Comparison of ENCODE assay signal across 32 mouse cellular contexts in the genomic region with DNA sequence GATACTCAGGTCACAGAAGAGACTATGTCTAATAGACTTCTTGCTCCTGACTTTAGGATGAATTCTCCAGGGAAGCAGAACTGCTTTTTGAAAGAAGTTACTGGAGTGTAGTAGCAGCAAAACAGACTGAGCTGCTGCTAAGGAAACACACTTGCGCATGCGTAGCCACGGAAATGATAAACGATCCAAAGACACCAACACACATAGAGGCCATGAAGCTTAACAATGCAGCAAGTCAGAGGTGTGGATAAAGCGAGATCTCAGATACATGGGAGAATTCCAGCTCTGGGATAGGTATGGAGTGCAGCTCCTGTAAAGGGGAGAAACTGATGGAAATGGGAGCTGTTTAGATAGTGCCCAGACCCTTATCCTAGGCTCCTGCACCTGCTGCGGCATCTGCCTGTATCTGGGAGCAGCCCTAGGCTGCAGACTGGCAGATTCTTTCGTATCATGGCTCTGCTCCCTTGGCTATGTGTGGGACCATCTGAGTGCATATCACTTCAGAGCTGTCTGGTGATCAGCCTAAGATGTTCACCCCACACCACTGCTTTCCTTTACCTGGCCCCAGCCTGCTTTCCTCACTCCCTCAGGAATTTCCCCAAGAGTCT. TPM values are rescaled to one million over a fixed set of nuclear protein-coding genes. Genes with fewer than 3 reads are reported as not detected.
A peak's percentile ranks its signal among the peaks of the same experiment; 100 is the strongest.
DNase-seq lines count a peak whose midpoint lies in the region; ATAC-seq and TF ChIP-seq lines count a peak whose summit lies in the region.
"Had no signal": no experiment of that assay in that cellular context is flagged by ENCODE, and none has a peak within 500 bp of the region (broad histone marks: within the 10 kb centered on the region; RNA-seq: fewer than 3 reads in every experiment).

No protein-coding gene starts in this region.

- H3K36me3 ChIP-seq in forebrain, embryonic 16.5 days (ENCODE audit: control insufficient read depth, insufficient read depth): no peaks in the 10 kb centered on the region
- H3K36me3 ChIP-seq in forebrain, embryonic 13.5 days (ENCODE audit: poor library complexity, severe bottlenecking): no peaks in the 10 kb centered on the region
- no peaks in the 10 kb centered on the region for H3K36me3 ChIP-seq in hindbrain, postnatal 0 days (ENCODE audit: insufficient read depth, low read length)
- H3K36me3 ChIP-seq in hindbrain, embryonic 11.5 days (ENCODE audit: control insufficient read depth, insufficient read depth, low read length): no peaks in the 10 kb centered on the region
- H3K36me3 ChIP-seq: embryonic facial prominence, embryonic 13.5 days; forebrain, embryonic 12.5 days; intestine, embryonic 15.5 days; neural tube, embryonic 15.5 days; stomach, embryonic 15.5 days had no signal

- peaks cover 4% of the 10 kb centered on the region; the same call in 1 of the 2 replicates for H3K9me3 ChIP-seq in forebrain, embryonic 16.5 days (ENCODE audit: control insufficient read depth, low read length)
- no peaks in the 10 kb centered on the region; the same call in 1 of the 2 replicates for H3K9me3 ChIP-seq in forebrain, embryonic 13.5 days (replicated peaks)
- H3K9me3 ChIP-seq in hindbrain, postnatal 0 days (ENCODE audit: low read length): no peaks in the 10 kb centered on the region
- H3K9me3 ChIP-seq in hindbrain, embryonic 11.5 days (ENCODE audit: control insufficient read depth, low read length): no peaks in the 10 kb centered on the region
- H3K9me3 ChIP-seq: embryonic facial prominence, embryonic 13.5 days; forebrain, embryonic 12.5 days; G1E; intestine, embryonic 15.5 days; neural tube, embryonic 15.5 days; stomach, embryonic 15.5 days had no signal

- ATAC-seq in forebrain, embryonic 16.5 days: peak; percentile 49; the same call in 1 of the 2 replicates
- no peak for ATAC-seq in forebrain, embryonic 13.5 days
- 0 out of 2 replicates have a peak, but pooled peaks have one; percentile 29 for ATAC-seq in hindbrain, postnatal 0 days
- ATAC-seq in hindbrain, embryonic 11.5 days (ENCODE audit: low FRiP score): no peak
- ATAC-seq: intestine, embryonic 15.5 days; Patski had no signal

- DNase-seq in hindbrain, postnatal 0 days (ENCODE audit: low spot score): peak; percentile 14
- no peak for DNase-seq in hindbrain, embryonic 11.5 days (ENCODE audit: low spot score)
- DNase-seq in right cerebral cortex, postnatal 10 days (ENCODE audit: low spot score in 2 of 2): peak; percentile 41 to 53
- no peak for DNase-seq in right cerebral cortex, postnatal 25 days
- DNase-seq in cerebellum, adult 11-12 months: no peak
- DNase-seq in heart, postnatal 14 days: no peak
- DNase-seq: adrenal gland, postnatal 10 days; cerebellum, adult 11 months; cerebellum, adult 9-11 months; embryo, embryonic 11 days; gastrocnemius, postnatal 10 days; kidney, adult 2 months; kidney, postnatal 4 days; liver; lung, adult 2 months; lung, postnatal 10 days; midbrain, embryonic 14.5 days; retina, postnatal 1 day; thymus, postnatal 14 days had no signal

- no peaks in the 10 kb centered on the region for H3K4me1 ChIP-seq in forebrain, embryonic 16.5 days (replicated peaks; ENCODE audit: control insufficient read depth, insufficient read depth, low read length)
- no peaks in the 10 kb centered on the region for H3K4me1 ChIP-seq in forebrain, embryonic 13.5 days
- H3K4me1 ChIP-seq in hindbrain, postnatal 0 days (ENCODE audit: insufficient read depth, low read length): no peaks in the 10 kb centered on the region; the same call in 1 of the 2 replicates
- H3K4me1 ChIP-seq in hindbrain, embryonic 11.5 days (replicated peaks; ENCODE audit: control insufficient read depth, insufficient read depth, low read length): no peaks in the 10 kb centered on the region
- H3K4me1 ChIP-seq: embryonic facial prominence, embryonic 13.5 days; forebrain, embryonic 12.5 days; intestine, embryonic 15.5 days; neural tube, embryonic 15.5 days; stomach, embryonic 15.5 days had no signal

- 89% methylated on average over 7 of the region's 7 CpGs for WGBS in forebrain, embryonic 16.5 days
- 90% methylated on average over 7 of the region's 7 CpGs for WGBS in forebrain, embryonic 13.5 days
- 69% methylated on average over 7 of the region's 7 CpGs for WGBS in hindbrain, postnatal 0 days
- 76% methylated on average over 7 of the region's 7 CpGs for WGBS in hindbrain, embryonic 11.5 days

- H3K27me3 ChIP-seq in forebrain, embryonic 16.5 days (replicated peaks; ENCODE audit: control insufficient read depth, insufficient read depth, low read length): no peaks in the 10 kb centered on the region
- no peaks in the 10 kb centered on the region for H3K27me3 ChIP-seq in forebrain, embryonic 13.5 days
- H3K27me3 ChIP-seq in hindbrain, postnatal 0 days (ENCODE audit: insufficient read depth, low read length): no peaks in the 10 kb centered on the region
- H3K27me3 ChIP-seq in hindbrain, embryonic 11.5 days (ENCODE audit: control insufficient read depth, insufficient read depth, low read length): no peaks in the 10 kb centered on the region
- H3K27me3 ChIP-seq: embryonic facial prominence, embryonic 13.5 days; forebrain, embryonic 12.5 days; intestine, embryonic 15.5 days; neural tube, embryonic 15.5 days; Patski; stomach, embryonic 15.5 days had no signal

- TF ChIP-seq CTCF in hindbrain, postnatal 0 days (IDR thresholded peaks at IDR 0.05; ENCODE audit: low read depth): no peak

- H3K27ac ChIP-seq in forebrain, embryonic 16.5 days (ENCODE audit: low read length): no peak overlapping the region
- H3K27ac ChIP-seq in forebrain, embryonic 13.5 days: no peak overlapping the region
- no peak overlapping the region for H3K27ac ChIP-seq in hindbrain, postnatal 0 days
- no peak overlapping the region for H3K27ac ChIP-seq in hindbrain, embryonic 11.5 days (ENCODE audit: low read depth, low read length)
- H3K27ac ChIP-seq: embryonic facial prominence, embryonic 13.5 days; forebrain, embryonic 12.5 days; hindbrain, embryonic 14.5 days; intestine, embryonic 15.5 days; kidney, postnatal 0 days; liver, embryonic 14.5 days; macrophage; neural tube, embryonic 15.5 days; stomach, embryonic 15.5 days had no signal

- H3K9ac ChIP-seq in forebrain, embryonic 16.5 days (replicated peaks; ENCODE audit: low read depth, low read length): no peak overlapping the region; the same call in 1 of the 2 replicates
- H3K9ac ChIP-seq in forebrain, embryonic 13.5 days: no peak overlapping the region
- H3K9ac ChIP-seq in hindbrain, postnatal 0 days (replicated peaks; ENCODE audit: low read length): no peak overlapping the region
- no peak overlapping the region for H3K9ac ChIP-seq in hindbrain, embryonic 11.5 days (ENCODE audit: low read depth, low read length)
- H3K9ac ChIP-seq: embryonic facial prominence, embryonic 13.5 days; forebrain, embryonic 12.5 days; hindbrain, embryonic 14.5 days; intestine, embryonic 15.5 days; liver, embryonic 14.5 days; neural tube, embryonic 15.5 days; stomach, embryonic 15.5 days had no signal

- H3K4me2 ChIP-seq in forebrain, embryonic 16.5 days (ENCODE audit: low read length): no peak overlapping the region
- no peak overlapping the region for H3K4me2 ChIP-seq in forebrain, embryonic 13.5 days
- no peak overlapping the region for H3K4me2 ChIP-seq in hindbrain, postnatal 0 days (ENCODE audit: low read depth, low read length)
- H3K4me2 ChIP-seq in hindbrain, embryonic 11.5 days (replicated peaks; ENCODE audit: low read depth, low read length): no peak overlapping the region
- H3K4me2 ChIP-seq: embryonic facial prominence, embryonic 13.5 days; forebrain, embryonic 12.5 days; hindbrain, embryonic 14.5 days; intestine, embryonic 15.5 days; neural tube, embryonic 15.5 days; stomach, embryonic 15.5 days had no signal

- intact Hi-C loops in heart, postnatal 14 days (cut with DNase I): no loop called here

- H3K4me3 ChIP-seq in forebrain, embryonic 16.5 days (replicated peaks; ENCODE audit: low read length): no peak overlapping the region
- no peak overlapping the region for H3K4me3 ChIP-seq in forebrain, embryonic 13.5 days
- no peak overlapping the region for H3K4me3 ChIP-seq in hindbrain, postnatal 0 days (ENCODE audit: low read length)
- no peak overlapping the region for H3K4me3 ChIP-seq in hindbrain, embryonic 11.5 days (ENCODE audit: low read depth, low read length)
- H3K4me3 ChIP-seq: embryonic facial prominence, embryonic 13.5 days; forebrain, embryonic 12.5 days; intestine, embryonic 15.5 days; neural tube, embryonic 15.5 days; stomach, embryonic 15.5 days had no signal

RNA-seq across cellular contexts. Expression of gene Thrb, which starts 53.3 kb away (rescaled TPM):
- 1.6 and 1.8 TPM in 2 replicates for polyA plus RNA-seq in forebrain, embryonic 16.5 days (2015; fragmentation: Nextera tagmentation; extraction: Ambion mirVana)
- polyA plus RNA-seq in forebrain, embryonic 13.5 days (2015; fragmentation: Nextera tagmentation; extraction: Ambion mirVana): 1.6 and 2.1 TPM in 2 replicates
- 2.7 and 5.3 TPM in 2 replicates for total RNA-seq in hindbrain, postnatal 0 days (2014; rRNA removed)
- polyA plus RNA-seq in hindbrain, postnatal 0 days (2015; fragmentation: Nextera tagmentation; extraction: Ambion mirVana): 2.4 and 2.8 TPM in 2 replicates
- 0.52 and 0.99 TPM in 2 replicates for polyA plus RNA-seq in hindbrain, embryonic 11.5 days (2014; fragmentation: Nextera tagmentation; extraction: Ambion mirVana)
- 10 to 100 TPM; 18.1 to 26.3 TPM for total RNA-seq in heart, postnatal 14 days (2021)

Comparison
In these comparisons a context has a peak if more than half of its experiments do, and no peak if none do; other contexts are left out.
1. ATAC-seq: peak in forebrain, embryonic 16.5 days (single experiment) and hindbrain, postnatal 0 days (single experiment); none in forebrain, embryonic 13.5 days (single experiment) and hindbrain, embryonic 11.5 days (single experiment).
2. DNase-seq: peak in hindbrain, postnatal 0 days (single experiment) and right cerebral cortex, postnatal 10 days (2 of 2); none in hindbrain, embryonic 11.5 days (single experiment), right cerebral cortex, postnatal 25 days (single experiment), cerebellum, adult 11-12 months (single experiment) and heart, postnatal 14 days (0 of 2).